Comparison of ENCODE assay signal across 25 mouse cellular contexts in genomic region chr8:122022705-122023104, GRCm38 (mm10).
DNase-seq lines count a peak whose midpoint lies in the region; ATAC-seq and TF ChIP-seq lines count a peak whose summit lies in the region.
"Had no signal": no experiment of that assay in that cellular context is flagged by ENCODE, and none has a peak within 500 bp of the region (broad histone marks: within the 10 kb centered on the region; RNA-seq: fewer than 3 reads in every experiment).

No protein-coding gene starts in this region.

- DNase-seq in cerebellum, postnatal 14 days, result peak; percentile 66 to 68
- no peak for DNase-seq in cerebellum, adult 18-20 months
- DNase-seq in heart, adult 11 months, result peak; percentile 92
- DNase-seq in heart, postnatal 25 days (ENCODE audit: low spot score), result no peak
- no peak for DNase-seq in liver, adult 2 months (ENCODE audit: extremely low read depth, low read depth, low spot score)
- no peak for DNase-seq in liver, postnatal 0 days
- DNase-seq: adrenal gland, postnatal 10 days; cerebellum, adult 2 months; cerebellum, postnatal 36 days; heart, postnatal 10 days; kidney, adult 9 months; lung, adult 18-20 months; right cerebral cortex, postnatal 4 days; thymus, adult 18-20 months; thymus, postnatal 25 days had no signal

- H3K4me1 ChIP-seq in liver, adult 2 months (ENCODE audit: control insufficient read depth, insufficient read depth, low read length), result peaks cover 17% of the 10 kb centered on the region
- peaks cover 12% of the 10 kb centered on the region for H3K4me1 ChIP-seq in liver, postnatal 0 days (ENCODE audit: insufficient read depth)
- H3K4me1 ChIP-seq: midbrain, embryonic 15.5 days had no signal

- 0 out of 2 replicates have a peak overlapping the region, but pooled peaks have one; percentile 13 for H3K9ac ChIP-seq in liver, adult 2 months (ENCODE audit: low read depth, low read length)
- no peak overlapping the region for H3K9ac ChIP-seq in liver, postnatal 0 days (replicated peaks)
- H3K9ac ChIP-seq: heart, embryonic 13.5 days; limb, embryonic 13.5 days; liver, embryonic 12.5 days; midbrain, embryonic 15.5 days had no signal

- peak overlapping the region; percentile 9; the same call in 1 of the 2 replicates for H3K27ac ChIP-seq in liver, adult 2 months (replicated peaks; ENCODE audit: insufficient read depth, low read depth, low read length)
- H3K27ac ChIP-seq in liver, postnatal 0 days (ENCODE audit: low read depth), result no peak overlapping the region
- H3K27ac ChIP-seq: hindbrain, embryonic 10.5 days; limb, embryonic 13.5 days; liver, embryonic 12.5 days; midbrain, embryonic 10.5 days; midbrain, embryonic 15.5 days; stomach, postnatal 0 days had no signal

- TF ChIP-seq CTCF in liver, adult 2 months (IDR thresholded peaks at IDR 0.05; ENCODE audit: low read depth, low read length), result no peak
- TF ChIP-seq CTCF in liver, postnatal 0 days (IDR thresholded peaks at IDR 0.05; ENCODE audit: low read depth), result no peak

- no peaks in the 10 kb centered on the region for H3K9me3 ChIP-seq in liver, postnatal 0 days (ENCODE audit: low read length)
- H3K9me3 ChIP-seq: G1E; heart, embryonic 13.5 days; hindbrain, embryonic 10.5 days; limb, embryonic 13.5 days; liver, embryonic 12.5 days; midbrain, embryonic 10.5 days; midbrain, embryonic 15.5 days had no signal

- ATAC-seq in liver, postnatal 0 days, result no peak
- ATAC-seq: liver, embryonic 12.5 days; midbrain, embryonic 15.5 days; Patski had no signal

- no peak for TF ChIP-seq EP300 in liver, postnatal 0 days (IDR thresholded peaks at IDR 0.05; ENCODE audit: low read depth)

- 77% methylated on average over 4 of the region's 4 CpGs for WGBS in liver, adult 2 months
- 76% methylated on average over 4 of the region's 4 CpGs for WGBS in liver, postnatal 0 days (ENCODE audit: insufficient replicate concordance)

- H3K36me3 ChIP-seq in liver, adult 2 months (ENCODE audit: control insufficient read depth, insufficient read depth, low read length), result peaks cover 3% of the 10 kb centered on the region; the same call in 1 of the 2 replicates
- peaks cover 40% of the 10 kb centered on the region for H3K36me3 ChIP-seq in liver, postnatal 0 days (replicated peaks; ENCODE audit: insufficient read depth, low read length)
- peaks cover 4% of the 10 kb centered on the region for H3K36me3 ChIP-seq in myocyte (ENCODE audit: control insufficient read depth, insufficient read depth)

- no peaks in the 10 kb centered on the region for H3K27me3 ChIP-seq in liver, adult 2 months (ENCODE audit: control insufficient read depth, insufficient read depth, low read length)
- no peaks in the 10 kb centered on the region for H3K27me3 ChIP-seq in liver, postnatal 0 days (ENCODE audit: insufficient read depth, low read length)
- no peaks in the 10 kb centered on the region for H3K27me3 ChIP-seq in myocyte (ENCODE audit: control insufficient read depth, insufficient read depth, insufficient read length)
- H3K27me3 ChIP-seq: heart, embryonic 13.5 days; limb, embryonic 13.5 days; liver, embryonic 12.5 days; midbrain, embryonic 15.5 days; Patski had no signal

- intact Hi-C loops in heart, postnatal 25 days (cut with DNase I), result no loop called here

- H3K79me2 ChIP-seq in liver, adult 2 months (ENCODE audit: control insufficient read depth, insufficient read depth, low read length), result no peaks in the 10 kb centered on the region
- H3K79me2 ChIP-seq in myocyte (ENCODE audit: control insufficient read depth, insufficient read depth), result no peaks in the 10 kb centered on the region

- no peak overlapping the region for H3K4me3 ChIP-seq in liver, adult 2 months (ENCODE audit: insufficient read depth, low read depth, low read length)
- no peak overlapping the region for H3K4me3 ChIP-seq in liver, postnatal 0 days (ENCODE audit: low read depth, low read length)
- H3K4me3 ChIP-seq in myocyte, result no peak overlapping the region
- H3K4me3 ChIP-seq: heart, embryonic 13.5 days; hindbrain, embryonic 10.5 days; limb, embryonic 13.5 days; liver, embryonic 12.5 days; midbrain, embryonic 10.5 days; midbrain, embryonic 15.5 days had no signal

- no peak overlapping the region for H3ac ChIP-seq in myocyte (ENCODE audit: control insufficient read depth, insufficient read length)

- TF ChIP-seq POLR2A in liver, adult 2 months (IDR thresholded peaks at IDR 0.05; ENCODE audit: extremely low read depth, insufficient read depth, low read length), result no peak
- no peak for TF ChIP-seq POLR2A in myocyte (IDR thresholded peaks at IDR 0.05; ENCODE audit: insufficient read length, low read depth)

- H3K4me2 ChIP-seq in liver, postnatal 0 days (ENCODE audit: low read depth, low read length), result no peak overlapping the region
- H3K4me2 ChIP-seq in myocyte (ENCODE audit: low read depth), result peak overlapping the region; percentile 62
- H3K4me2 ChIP-seq: heart, embryonic 13.5 days; limb, embryonic 13.5 days; liver, embryonic 12.5 days; midbrain, embryonic 15.5 days had no signal

TF ChIP-seq in myocyte, 11 proteins besides CTCF, POLR2A, EP300 and RAD21:
- TF ChIP-seq REST (IDR thresholded peaks at IDR 0.05; ENCODE audit: insufficient read depth, insufficient read length) (no peak), POLR2AphosphoS2 (IDR thresholded peaks at IDR 0.05; ENCODE audit: insufficient read length, low read depth) (no peak), MYOD1 (IDR thresholded peaks at IDR 0.05; ENCODE audit: control insufficient read depth in 1 of 3, insufficient read length in 2 of 3, low read depth in 2 of 3) (peak in 2 of 3 experiments; percentile 65 to 80), USF1 (IDR thresholded peaks at IDR 0.05; ENCODE audit: low read depth) (no peak), CEBPB (IDR thresholded peaks at IDR 0.05; ENCODE audit: insufficient read depth, poor library complexity, severe bottlenecking) (no peak), E2F4 (IDR thresholded peaks at IDR 0.05; ENCODE audit: insufficient read depth) (no peak), MYOG (IDR thresholded peaks at IDR 0.05; ENCODE audit: control insufficient read depth in 1 of 3, insufficient read depth in 1 of 3, insufficient read length in 2 of 3, low read depth in 2 of 3) (peak in 2 of 3 experiments; percentile 69 to 96), TCF3 (IDR thresholded peaks at IDR 0.05; ENCODE audit: insufficient read length, low read depth) (peak; percentile 75)

Comparison
In these comparisons a context has a peak if more than half of its experiments do, and no peak if none do; other contexts are left out.
1. DNase-seq: peak in cerebellum, postnatal 14 days (2 of 2) and heart, adult 11 months (single experiment); none in cerebellum, adult 18-20 months (0 of 2), heart, postnatal 25 days (single experiment), liver, adult 2 months (single experiment) and liver, postnatal 0 days (single experiment).